Mouse (Mus musculus): Measurements from ENCODE around the gene Tbc1d16.

The Tbc1d16 gene

DNA sequence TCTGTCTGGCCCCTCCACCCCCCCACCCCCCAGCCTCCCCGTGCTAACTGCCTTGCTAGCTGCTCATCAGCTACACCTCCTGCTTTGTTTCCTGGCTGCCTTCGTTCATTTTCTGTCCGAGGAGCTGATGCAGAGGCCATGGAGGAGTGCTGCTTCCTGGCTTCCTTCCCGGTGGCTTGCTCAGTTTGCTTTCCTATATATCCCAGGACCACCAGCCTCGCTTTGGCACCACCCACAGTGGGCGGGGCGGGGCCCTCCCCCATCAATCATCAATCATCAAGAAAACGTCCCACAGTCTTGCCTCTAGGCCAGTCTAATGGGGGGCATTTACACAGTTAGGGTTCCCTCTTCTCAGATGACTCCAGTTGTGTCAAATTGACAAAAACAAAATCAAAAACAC lies 8.1 kb upstream of the Tbc1d16 start:
- DNase-seq (ENCODE audit: low spot score) = no peak

DNA sequence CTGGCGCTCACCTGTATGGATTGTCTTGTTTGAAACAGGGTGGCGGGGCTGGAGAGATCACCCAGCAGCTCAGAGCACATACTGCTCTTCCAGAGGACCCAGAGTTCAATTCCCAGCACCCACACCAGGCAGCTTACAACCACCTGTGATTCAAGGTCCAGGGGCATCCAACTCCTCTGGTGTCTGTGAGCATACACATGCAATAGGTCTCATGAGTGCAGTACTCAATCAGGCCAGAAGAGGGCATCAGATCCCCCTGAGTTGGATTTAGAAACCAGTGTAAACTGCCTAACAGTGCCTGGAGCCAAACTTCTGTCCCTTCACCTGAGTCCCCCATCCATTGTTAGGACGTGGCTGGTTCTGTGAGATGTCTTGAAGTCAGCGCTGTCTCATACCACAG lies 7.3 kb upstream of the Tbc1d16 start:
- DNase-seq (ENCODE audit: low spot score) = no peak

DNA sequence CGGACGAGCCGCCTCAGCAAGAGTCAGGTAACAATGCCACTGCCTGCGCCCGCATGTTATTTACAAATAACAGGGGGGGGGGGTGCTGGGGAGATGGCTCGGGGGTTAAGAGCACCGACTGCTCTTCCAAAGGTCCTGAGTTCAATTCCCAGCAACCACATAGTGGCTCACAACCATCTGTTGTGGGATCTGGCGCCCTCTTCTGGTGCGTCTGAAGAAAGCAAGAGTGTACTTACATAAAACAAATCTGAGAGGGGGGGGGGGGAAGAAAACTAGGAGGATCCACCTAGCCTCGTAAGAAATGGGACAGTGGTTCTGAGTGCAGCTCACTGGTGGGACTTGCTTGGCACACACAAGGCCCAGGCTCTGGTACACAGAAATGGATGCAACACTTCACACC lies 6.5 kb upstream of the Tbc1d16 start:
- DNase-seq (ENCODE audit: low spot score) = no peak

DNA sequence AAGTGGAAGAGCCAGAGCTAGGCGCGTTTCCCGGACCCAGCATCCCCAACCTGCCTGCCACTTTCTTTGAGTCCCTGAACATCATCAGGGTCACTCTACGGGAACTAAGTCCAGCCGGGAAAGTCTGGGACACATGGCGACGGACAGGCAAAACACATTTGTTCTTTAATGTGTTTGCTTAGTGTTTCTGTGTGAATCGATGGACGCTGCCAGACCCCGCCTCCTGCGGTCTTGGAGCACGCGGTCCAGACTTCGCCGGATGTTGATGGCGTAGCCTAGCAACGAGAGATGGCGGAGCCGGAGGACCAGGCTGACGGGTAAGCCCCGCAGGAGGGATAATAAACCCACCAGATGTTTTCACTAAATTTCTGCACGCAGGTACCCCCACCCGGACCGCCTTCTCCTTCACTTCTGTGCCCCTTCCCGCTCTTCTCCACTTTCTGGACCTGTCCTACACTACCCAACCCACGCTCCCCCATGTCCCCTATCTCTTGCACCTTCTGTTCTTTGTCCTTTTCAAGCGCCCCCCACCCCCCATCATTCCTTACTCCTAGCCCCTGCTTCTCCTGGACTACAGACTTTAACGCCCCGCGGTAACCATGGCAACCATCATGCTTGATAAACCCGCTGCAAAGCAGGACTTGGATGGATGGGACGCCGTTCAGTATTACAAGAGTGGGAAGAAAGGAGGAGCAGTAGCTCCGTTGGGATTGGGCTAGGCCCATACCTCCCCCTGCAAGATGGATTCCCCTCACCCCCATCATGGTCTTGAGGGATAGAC lies 737 bp upstream of the Tbc1d16 start:
- DNase-seq (ENCODE audit: low spot score) = peak; percentile 70

DNA sequence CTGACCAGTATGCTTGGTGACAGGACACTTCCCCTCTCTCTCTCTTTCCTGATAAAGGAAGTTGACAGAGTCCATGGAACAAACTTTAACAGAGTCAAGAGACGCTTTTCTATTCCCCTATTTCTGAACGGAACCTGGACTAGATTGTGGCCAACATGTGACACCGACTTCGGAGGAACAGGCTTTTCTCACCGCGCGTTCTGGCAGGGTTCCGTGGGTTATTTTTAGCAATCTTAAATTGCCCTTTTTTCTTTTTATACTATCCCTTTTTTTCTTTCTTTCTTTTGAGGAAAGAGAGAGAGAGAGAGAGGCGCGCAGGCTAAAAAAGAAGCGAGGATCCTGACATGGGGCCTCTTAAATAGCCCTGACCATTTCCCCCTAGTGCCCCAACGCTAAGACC lies 708 bp downstream of the Tbc1d16 start:
- no peak for DNase-seq (ENCODE audit: low spot score)

DNA sequence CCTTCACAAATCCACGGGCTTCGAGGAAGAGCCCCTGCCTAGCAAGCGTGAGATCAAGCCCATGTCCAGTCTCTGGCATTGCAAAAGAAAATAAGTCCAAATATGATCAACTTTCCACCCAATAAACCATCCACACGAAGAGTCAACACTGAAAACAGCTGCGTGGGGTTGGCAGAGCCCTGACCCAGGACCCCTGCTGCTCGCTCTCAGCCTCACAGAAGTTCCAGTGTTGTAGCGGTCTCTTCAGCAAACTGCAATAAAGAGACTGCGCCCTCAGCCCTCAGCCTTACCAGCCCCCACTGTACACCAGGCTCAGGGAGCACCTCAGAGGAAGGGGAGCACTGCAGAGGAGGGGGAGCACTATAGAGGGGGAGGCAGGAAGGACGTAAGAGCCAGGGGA lies 2.7 kb downstream of the Tbc1d16 start:
- DNase-seq (ENCODE audit: low spot score) = no peak

DNA sequence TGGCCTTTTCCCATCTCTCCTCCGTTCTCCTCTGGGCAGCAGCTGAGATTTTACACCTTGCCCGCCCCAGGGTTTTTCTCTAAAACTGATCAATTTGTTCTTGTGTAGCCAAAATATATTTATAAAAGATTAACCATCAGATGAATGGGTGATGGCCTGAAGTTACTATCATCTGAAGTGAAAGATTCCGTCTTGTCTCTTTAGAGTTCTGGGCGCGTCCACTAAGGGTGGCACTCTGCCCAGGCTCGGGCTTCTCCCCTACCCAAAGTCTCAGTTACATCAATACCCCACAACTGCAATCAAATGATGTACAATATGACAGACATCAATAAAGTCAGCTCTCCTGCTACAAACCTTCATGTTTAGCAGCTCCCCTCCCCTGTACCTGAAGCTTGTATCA lies 3.4 kb downstream of the Tbc1d16 start:
- no peak for DNase-seq (ENCODE audit: low spot score)

DNA sequence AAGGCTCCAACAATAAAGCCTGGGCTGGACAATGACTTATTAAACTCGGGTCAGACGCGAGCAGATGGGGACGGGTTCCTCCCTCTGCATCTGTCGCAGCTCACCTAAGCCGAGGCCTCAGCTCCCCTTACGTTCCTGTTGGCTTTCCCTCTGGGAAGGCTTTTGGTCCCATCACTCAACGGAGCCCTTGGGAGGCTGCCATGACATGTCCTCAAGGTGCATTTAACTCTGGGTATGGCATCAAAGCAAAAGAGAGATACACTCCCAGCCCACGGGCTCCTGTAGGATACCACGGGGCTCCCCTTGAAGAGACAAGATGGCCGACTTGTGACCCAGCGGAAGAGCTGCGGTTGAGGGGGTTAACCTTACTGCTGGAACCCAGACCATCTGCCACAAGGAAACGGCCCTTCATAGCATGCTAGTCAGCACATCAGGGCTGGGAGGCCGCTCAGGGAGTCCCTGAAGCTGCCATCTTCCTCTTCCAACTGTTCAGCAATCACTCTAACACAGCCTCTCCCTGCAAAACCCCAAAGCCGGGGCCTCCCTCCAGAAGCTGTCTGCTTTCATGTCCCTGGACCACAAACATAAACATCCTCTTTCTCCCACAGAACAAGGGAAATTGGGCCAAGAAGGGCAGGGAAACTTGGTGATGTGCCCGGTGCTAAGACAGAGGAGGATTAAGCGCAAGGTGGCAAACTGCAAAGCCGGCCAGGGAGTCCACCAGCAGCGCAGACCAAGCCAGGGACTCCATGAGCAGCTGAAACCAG lies 5.0 kb downstream of the Tbc1d16 start:
- DNase-seq (ENCODE audit: low spot score) = no peak

DNA sequence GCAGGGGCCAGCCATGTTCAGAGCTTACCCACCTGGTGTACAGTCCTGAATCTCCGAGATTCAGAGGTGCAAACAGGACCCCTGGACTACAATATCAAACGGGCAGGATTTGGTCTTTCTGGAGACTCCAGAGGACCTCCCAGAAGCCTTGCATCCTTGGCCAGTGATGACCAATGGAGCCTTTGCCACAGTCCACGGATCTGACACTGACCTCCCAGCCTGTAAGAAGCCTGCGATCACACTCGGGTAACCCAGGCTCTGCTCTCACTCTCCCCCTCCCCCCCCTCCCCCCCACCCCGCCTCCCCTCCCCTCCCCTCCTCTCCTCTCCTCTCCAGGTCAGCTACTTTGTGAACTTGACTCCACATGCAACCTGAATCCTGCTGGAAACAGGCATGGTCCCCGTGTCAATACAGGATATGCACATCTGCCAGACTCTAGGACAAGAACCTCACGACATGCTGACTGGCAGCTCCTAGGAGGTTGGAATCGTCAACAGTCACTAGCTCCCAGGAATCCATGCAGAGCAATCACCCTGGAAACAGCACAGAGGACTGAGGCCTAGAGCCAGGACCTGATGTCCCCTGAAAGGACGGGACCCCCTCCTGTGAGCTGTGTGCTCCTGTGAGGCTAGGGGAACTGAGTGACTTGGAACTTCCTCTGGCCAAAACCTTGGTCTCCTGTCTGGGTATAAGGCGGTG lies 6.3 kb downstream of the Tbc1d16 start:
- DNase-seq (ENCODE audit: low spot score) = no peak

DNA sequence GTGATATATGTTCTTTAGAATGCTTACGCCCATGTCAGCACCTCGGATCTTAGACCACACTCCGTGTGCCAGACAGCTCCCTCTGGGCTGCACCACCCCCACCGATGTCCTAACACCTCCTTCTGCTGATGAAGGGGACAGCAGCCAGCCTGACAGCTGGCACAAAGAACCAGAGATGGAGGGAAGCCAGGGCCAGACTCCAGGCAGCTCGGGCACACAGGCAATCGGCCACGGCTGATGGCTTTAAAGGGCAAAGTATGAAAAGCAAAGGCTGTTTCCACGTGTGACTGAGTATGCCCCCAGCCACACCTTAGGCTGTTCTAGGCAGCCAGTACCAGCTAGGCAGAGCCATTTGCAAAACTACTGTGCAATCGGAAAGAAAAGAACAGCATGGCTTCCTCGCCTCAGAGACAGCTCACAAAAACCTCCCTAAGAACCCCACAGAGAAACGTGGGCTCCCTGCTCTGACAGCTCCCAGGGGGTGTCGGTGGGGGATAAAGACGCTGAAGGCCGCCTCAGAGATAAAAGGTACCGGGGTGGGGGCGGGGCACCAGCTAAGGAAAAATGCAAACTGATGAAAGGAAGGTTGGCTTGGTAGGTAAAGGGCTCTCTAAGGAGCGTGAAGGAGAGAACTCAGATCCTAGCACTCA lies 8.4 kb downstream of the Tbc1d16 start:
- no peak for DNase-seq (ENCODE audit: low spot score)

DNA sequence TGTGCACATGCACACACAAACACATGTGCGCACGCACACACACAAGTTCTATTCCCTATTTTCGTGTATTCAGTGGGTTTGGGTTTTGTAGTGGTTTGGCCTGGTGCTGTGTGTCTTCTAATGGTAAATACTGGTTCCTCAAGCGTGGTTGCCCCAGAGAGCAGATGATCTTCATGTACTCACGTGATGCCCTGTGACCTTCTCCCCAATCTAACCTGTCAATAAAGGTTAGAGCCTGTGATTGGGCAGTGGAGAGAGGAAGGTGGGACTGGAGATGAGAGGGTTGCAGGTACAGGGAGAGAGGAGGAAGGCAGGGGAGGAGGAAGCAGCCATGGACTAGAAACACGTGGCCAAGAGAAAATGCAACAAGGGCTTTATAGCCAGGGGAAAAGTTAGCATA lies 10.4 kb downstream of the Tbc1d16 start:
- no peak for DNase-seq (ENCODE audit: low spot score)

DNA sequence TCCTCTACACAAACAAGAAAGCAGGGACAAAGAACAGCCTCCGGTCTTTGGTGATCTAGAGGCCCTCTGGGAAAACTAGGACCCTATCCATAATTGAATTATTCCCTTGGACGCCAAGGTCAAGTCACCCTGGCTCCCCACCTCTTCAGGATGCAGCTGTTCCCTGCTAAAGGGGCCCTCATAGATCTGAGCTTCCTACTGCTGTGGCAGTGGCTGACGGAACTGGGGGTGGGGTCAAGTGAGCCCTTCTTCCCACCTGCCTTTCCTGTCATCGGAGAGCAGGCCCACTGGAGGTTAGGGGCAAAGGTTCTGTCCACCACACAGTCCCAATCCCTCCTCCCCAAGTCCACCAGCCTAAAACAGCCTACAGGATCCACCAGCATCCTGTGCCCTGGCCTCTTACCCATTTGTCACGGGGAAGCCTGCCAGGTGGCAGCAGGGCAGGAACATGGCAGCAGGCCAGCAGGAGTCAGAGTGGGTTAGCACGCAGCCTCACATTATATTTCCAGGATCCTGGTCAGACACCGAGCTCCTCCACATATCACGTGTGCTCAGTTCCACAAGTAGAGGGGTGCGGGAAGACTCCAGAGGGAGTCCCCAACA lies 12.3 kb downstream of the Tbc1d16 start:
- no peak for DNase-seq (ENCODE audit: low spot score)

DNA sequence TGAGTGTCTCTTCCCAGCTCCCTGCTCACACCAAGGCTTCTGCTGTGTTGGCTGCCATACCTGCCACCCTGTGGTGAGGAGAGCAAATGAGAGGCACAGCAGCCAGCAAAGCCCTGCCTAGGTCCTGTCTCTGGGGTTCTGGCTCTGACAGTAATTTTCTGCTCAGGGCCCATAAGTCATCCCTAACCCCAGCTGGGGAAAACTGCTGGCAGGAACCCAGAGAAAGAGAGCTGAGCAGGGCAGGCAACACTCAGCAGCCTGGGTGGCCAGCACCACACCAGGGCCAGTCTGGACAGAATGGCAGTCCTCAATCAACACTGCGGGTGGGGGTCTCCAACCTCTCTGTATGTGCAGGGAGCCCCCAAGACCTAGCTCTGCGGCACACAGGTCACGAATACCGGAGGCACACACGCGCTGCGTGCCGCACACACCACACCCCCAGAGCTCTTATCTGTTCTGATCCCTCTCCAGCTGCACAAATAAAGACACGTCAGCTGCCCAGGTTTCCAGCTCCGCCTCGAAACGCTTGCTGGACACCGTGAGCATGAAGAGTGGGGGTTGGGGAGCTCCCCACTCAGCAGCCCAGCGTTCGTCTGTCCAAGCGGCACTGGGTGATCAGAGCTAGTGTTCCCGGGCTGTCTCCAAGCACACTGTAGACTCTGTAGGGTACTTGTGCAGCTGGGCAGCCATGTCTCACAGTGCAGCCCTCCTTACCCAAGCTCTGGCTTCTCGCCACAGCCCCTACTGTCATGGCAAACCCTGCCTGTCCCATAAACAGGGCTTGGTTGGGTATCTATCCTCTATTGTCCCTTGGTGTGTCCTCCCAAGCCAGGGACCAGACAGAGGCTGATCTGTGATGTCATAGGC lies 13.0 kb downstream of the Tbc1d16 start:
- DNase-seq (ENCODE audit: low spot score) = peak; percentile 86

DNA sequence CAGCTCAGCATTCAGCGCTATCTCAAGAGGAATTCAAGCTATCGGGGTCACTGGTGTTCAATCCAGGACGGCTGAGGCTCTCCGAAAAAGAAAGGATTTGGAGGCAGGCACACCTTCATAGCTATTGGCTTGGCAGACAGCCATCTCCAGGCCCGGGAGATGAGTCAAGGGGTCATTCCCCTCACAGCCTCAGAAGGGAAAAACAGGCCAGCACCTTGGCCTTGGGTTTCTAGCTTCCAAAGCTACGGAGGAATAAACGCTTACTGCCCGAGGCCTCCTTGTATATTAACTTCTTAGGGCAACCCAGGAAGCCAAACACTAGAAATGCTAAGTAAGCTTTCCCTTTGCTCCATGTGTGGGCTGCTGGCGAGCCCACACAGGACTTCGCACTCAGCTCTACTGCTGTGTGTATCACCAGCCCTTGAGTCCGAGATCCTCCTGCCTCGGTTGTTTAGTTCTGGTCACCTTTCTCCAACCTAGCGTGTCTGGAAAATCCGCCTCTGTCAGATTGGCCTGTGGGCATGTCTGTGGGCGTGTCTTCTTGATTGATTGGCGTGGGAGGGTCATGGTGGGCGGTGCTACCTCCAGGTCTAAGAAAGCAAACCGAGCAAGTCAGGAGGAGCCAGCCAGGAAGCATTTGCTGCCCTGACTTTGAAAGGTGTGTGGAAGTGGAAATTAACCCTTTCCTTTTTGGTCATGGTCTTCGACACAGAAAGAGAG lies 15.0 kb downstream of the Tbc1d16 start:
- DNase-seq (ENCODE audit: low spot score) = peak; percentile 64

DNA sequence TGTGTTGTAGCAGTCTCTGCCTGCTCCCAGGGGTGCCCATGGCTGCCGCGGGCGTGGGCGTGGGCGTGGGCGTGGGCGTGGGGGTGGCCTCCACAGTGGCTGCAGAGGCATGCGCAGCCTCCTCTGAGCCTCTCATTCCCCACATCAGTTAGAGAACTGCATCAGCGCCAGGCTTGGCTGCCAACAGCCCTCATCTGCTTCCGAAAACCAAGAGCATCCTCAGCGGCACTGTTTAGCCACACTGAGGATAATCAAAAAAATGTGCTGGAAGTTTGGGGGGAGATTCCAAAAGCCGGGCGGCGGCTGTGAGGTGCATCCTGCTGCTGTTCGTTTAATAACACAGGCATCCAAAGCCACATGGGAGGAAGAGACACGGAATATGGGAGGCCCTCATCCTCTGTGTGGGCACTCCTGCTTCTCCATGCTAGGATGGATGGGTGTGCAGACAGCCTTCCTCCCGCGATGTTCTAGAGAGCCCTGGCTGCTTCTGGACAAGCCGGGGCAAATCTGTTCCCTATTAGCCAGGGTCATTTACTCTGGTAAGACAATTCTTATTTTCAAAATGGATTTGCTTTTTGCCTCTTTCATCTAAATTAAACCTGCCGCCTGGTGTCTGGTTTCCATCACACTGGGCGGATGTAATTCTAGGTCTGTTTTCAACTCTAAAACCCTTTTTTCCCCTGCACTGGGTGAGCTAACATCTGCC lies 16.5 kb downstream of the Tbc1d16 start:
- DNase-seq (ENCODE audit: low spot score) = no peak

DNA sequence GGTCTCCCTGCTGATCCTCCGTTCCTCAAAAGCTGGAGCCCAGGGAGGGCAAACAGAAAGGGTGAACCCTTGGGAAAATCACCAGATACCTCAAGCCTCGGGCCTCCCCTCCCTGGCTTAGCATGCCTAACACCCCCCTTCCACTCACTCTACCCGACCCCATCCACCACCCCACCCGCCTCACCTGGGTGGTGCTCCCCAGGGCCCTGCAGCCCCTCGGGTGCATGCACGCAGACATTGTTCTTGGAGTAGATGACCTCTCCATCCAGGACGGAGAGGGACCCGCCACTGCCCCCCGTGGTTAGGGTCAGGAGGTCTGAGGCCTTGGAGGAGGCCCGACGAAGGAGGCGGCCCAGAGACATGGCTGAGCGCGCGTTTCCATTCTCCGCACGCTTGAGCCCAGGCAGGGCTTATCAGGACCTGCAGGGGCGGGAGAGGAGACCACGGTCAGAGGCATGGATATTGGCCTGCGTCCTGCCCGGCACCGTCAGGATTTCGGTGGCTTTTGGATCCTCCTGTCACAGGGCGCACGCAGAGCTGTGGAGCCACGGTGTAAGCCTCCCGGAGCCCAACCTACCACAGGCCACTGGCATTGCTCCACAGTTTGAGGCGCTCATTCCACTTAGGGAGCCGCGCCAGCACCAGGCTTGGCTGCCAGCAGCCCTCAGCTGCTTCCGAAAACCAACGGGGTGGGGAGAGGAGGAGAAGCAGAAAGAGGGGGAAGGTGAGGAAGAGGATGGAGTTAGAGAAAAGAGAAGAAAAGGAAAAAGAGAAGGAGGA lies 17.8 kb downstream of the Tbc1d16 start:
- DNase-seq (ENCODE audit: low spot score) = no peak

DNA sequence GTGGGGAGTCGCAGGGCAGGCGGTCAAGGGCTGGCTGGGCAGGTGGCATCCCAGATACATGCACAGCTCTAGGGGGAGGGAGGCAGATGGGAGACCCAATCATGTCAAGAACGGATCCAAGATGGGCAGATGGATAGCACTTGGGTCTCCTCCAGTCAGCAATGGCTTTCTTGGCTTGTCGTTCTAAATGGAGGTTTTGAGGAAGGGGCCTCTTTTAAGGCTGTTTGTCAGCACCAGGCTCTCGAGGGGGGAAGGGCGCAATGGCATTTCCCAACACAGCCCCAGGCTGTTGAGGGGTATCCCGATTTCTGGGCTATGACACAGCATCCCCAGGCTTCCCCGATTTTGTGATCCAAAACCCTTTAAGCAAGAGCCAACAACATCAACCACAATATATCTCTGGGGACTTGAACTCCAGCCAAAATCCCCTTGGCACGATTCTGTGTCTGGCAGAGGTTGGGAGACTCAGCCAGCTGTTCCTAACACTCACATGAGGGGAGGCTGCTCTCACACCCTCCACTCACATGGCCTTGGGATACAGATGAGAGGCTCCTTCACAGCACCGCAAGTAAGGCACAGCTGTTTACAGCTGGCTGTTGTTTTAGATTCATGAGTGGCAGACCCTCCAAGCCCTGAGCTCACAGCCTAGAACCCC lies 18.8 kb downstream of the Tbc1d16 start:
- no peak for DNase-seq (ENCODE audit: low spot score)

DNA sequence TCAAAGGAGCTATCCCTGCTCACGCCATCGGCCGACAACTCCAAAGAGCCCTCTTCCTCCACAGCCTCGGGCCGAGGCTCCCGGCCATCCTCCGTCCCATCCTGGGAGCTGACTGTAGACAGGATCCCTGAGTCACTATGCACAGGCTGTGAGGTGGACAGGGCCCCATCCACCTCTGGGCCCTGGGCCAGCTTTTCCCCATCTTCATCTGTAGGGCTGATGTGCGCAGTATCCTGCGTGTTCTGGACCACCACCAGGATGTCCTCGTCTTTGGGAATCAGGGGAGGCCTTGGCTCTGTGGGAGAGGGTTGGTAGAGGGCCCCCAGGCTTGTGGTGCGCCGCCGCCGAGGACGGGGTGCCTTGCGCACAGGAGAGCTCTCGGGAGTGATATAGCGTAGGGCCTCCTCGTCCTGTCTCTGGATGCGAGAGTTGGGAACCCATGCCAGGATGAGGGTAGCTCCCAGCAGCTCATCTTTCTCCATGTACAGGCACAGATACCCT lies 19.4 kb downstream of the Tbc1d16 start:
- no peak for DNase-seq (ENCODE audit: low spot score)

Data from yolk sac, embryonic 10.5 days (tissue).